Mouse (Mus musculus): ENCODE results near the gene Spaca9.

- TF ChIP-seq CTCF (IDR thresholded peaks at IDR 0.05; ENCODE audit: control insufficient read depth, insufficient read depth, insufficient replicate concordance, low read depth, low read length) = no peak
- no peak for TF ChIP-seq POLR2A (IDR thresholded peaks at IDR 0.05; ENCODE audit: control insufficient read depth, low read depth, low read length)
Measured at GRCm38 (mm10) chr2:28713036-28713435, 13.5 kb upstream of the Spaca9 start.

Data from testis, adult 2 months (tissue).